Mouse (Mus musculus): ENCODE results near the gene Nol4l. TPM values are rescaled to one million over a fixed set of nuclear protein-coding genes. Genes with fewer than 3 reads are reported as not detected.

Nol4l gene
- polyA plus RNA-seq, 1 experiment from 2014 or later: 13.2 TPM

- no peaks in the 10 kb centered on the region for H3K36me3 ChIP-seq
- H3K27ac ChIP-seq: no peak overlapping the region
- H3K27me3 ChIP-seq: peaks cover 18% of the 10 kb centered on the region; the same call in 1 of the 2 replicates
- H3K4me3 ChIP-seq: no peak overlapping the region
- H3K9me3 ChIP-seq: no peaks in the 10 kb centered on the region
- 83% methylated on average over 4 of the region's 4 CpGs for WGBS
- no peak for ATAC-seq (ENCODE audit: low FRiP score, low read depth)
- H3K4me2 ChIP-seq (replicated peaks): no peak overlapping the region
- H3K4me1 ChIP-seq: peaks cover 22% of the 10 kb centered on the region
- no peak overlapping the region for H3K9ac ChIP-seq
Observed at GRCm38 (mm10) chr2:153557259-153557658, 27.5 kb upstream of the Nol4l start.

- H3K4me2 ChIP-seq (replicated peaks): no peak overlapping the region
- H3K36me3 ChIP-seq: no peaks in the 10 kb centered on the region
- H3K27ac ChIP-seq: no peak overlapping the region
- no peak overlapping the region for H3K9ac ChIP-seq
- H3K27me3 ChIP-seq: peaks cover 18% of the 10 kb centered on the region; the same call in 1 of the 2 replicates
- H3K4me3 ChIP-seq: no peak overlapping the region
- H3K9me3 ChIP-seq: no peaks in the 10 kb centered on the region
- peaks cover 17% of the 10 kb centered on the region for H3K4me1 ChIP-seq
- no peak for ATAC-seq (ENCODE audit: low FRiP score, low read depth)
- 55% methylated on average over 9 of the region's 9 CpGs for whole genome bisulfite sequencing
Observed at GRCm38 (mm10) chr2:153556208-153556607, 26.4 kb upstream of the Nol4l start.

GRCm38 (mm10) chr2:153554543-153554942 lies 24.8 kb upstream of the Nol4l start:
- no peak overlapping the region for H3K9ac ChIP-seq
- no peaks in the 10 kb centered on the region for H3K36me3 ChIP-seq
- peaks cover under 1% of the 10 kb centered on the region; the same call in 1 of the 2 replicates for H3K4me1 ChIP-seq
- no peak overlapping the region for H3K4me2 ChIP-seq (replicated peaks)
- ATAC-seq (ENCODE audit: low FRiP score, low read depth): no peak
- no peaks in the 10 kb centered on the region for H3K9me3 ChIP-seq
- no peak overlapping the region for H3K27ac ChIP-seq
- 0 out of 2 replicates have a peak, but pooled peaks cover 6% of the 10 kb centered on the region for H3K27me3 ChIP-seq
- no peak overlapping the region for H3K4me3 ChIP-seq
- WGBS: 82% methylated on average over 7 of the region's 7 CpGs

- Histone ChIP-seq H3K36me3 (no peaks in the 10 kb centered on the region), H3K27me3 (no peaks in the 10 kb centered on the region; the same call in 1 of the 2 replicates), H3K9me3 (no peaks in the 10 kb centered on the region), H3K4me2 (replicated peaks) (no peak overlapping the region), H3K27ac (no peak overlapping the region), H3K4me1 (peaks cover 23% of the 10 kb centered on the region), H3K4me3 (no peak overlapping the region), H3K9ac (no peak overlapping the region)
- no peak for ATAC-seq (ENCODE audit: low FRiP score, low read depth)
- 79% methylated on average over 8 of the region's 8 CpGs for WGBS
Observed at GRCm38 (mm10) chr2:153549486-153549885, 19.7 kb upstream of the Nol4l start.

GRCm38 (mm10) chr2:153548221-153548923 lies 18.6 kb upstream of the Nol4l start:
- H3K4me2 ChIP-seq (replicated peaks): no peak overlapping the region
- no peaks in the 10 kb centered on the region; the same call in 1 of the 2 replicates for H3K27me3 ChIP-seq
- no peak overlapping the region for H3K4me3 ChIP-seq
- H3K9ac ChIP-seq: no peak overlapping the region
- H3K36me3 ChIP-seq: no peaks in the 10 kb centered on the region
- ATAC-seq (ENCODE audit: low FRiP score, low read depth): no peak; the same call in 1 of the 2 replicates
- WGBS: 22% methylated on average over 14 of the region's 14 CpGs
- H3K4me1 ChIP-seq: peaks cover 23% of the 10 kb centered on the region
- H3K27ac ChIP-seq: no peak overlapping the region; the same call in 1 of the 2 replicates
- no peaks in the 10 kb centered on the region for H3K9me3 ChIP-seq

GRCm38 (mm10) chr2:153547633-153548032 lies 17.9 kb upstream of the Nol4l start:
- peaks cover 23% of the 10 kb centered on the region for H3K4me1 ChIP-seq
- WGBS: 70% methylated on average over 3 of the region's 3 CpGs
- no peak overlapping the region for H3K9ac ChIP-seq
- H3K27ac ChIP-seq: no peak overlapping the region
- no peaks in the 10 kb centered on the region for H3K9me3 ChIP-seq
- no peaks in the 10 kb centered on the region for H3K36me3 ChIP-seq
- H3K4me3 ChIP-seq: no peak overlapping the region
- ATAC-seq (ENCODE audit: low FRiP score, low read depth): no peak
- H3K27me3 ChIP-seq: no peaks in the 10 kb centered on the region; the same call in 1 of the 2 replicates
- no peak overlapping the region for H3K4me2 ChIP-seq (replicated peaks)

GRCm38 (mm10) chr2:153546972-153547371 lies 17.2 kb upstream of the Nol4l start:
- Histone ChIP-seq H3K4me3 (no peak overlapping the region), H3K36me3 (no peaks in the 10 kb centered on the region), H3K9me3 (no peaks in the 10 kb centered on the region), H3K9ac (no peak overlapping the region), H3K4me1 (peaks cover 23% of the 10 kb centered on the region), H3K27ac (no peak overlapping the region), H3K4me2 (replicated peaks) (no peak overlapping the region), H3K27me3 (no peaks in the 10 kb centered on the region; the same call in 1 of the 2 replicates)
- no peak for ATAC-seq (ENCODE audit: low FRiP score, low read depth)
- 43% methylated on average over 4 of the region's 4 CpGs for WGBS

- Histone ChIP-seq H3K4me1 (peaks cover 23% of the 10 kb centered on the region), H3K36me3 (no peaks in the 10 kb centered on the region), H3K27ac (no peak overlapping the region), H3K9me3 (no peaks in the 10 kb centered on the region), H3K9ac (no peak overlapping the region), H3K27me3 (no peaks in the 10 kb centered on the region; the same call in 1 of the 2 replicates), H3K4me3 (no peak overlapping the region), H3K4me2 (replicated peaks) (no peak overlapping the region)
- ATAC-seq (ENCODE audit: low FRiP score, low read depth): 0 out of 2 replicates have a peak, but pooled peaks have one; percentile 29
- 20% methylated on average over 5 of the region's 5 CpGs for WGBS
Observed at GRCm38 (mm10) chr2:153546471-153546870, 16.7 kb upstream of the Nol4l start.

GRCm38 (mm10) chr2:153544771-153545170 lies 15.0 kb upstream of the Nol4l start:
- no peak for ATAC-seq (ENCODE audit: low FRiP score, low read depth)
- no peak overlapping the region for H3K4me3 ChIP-seq
- H3K4me2 ChIP-seq (replicated peaks): no peak overlapping the region
- H3K27ac ChIP-seq: no peak overlapping the region
- 69% methylated on average over 4 of the region's 4 CpGs for WGBS
- no peak overlapping the region for H3K9ac ChIP-seq
- H3K36me3 ChIP-seq: no peaks in the 10 kb centered on the region
- H3K9me3 ChIP-seq: no peaks in the 10 kb centered on the region
- H3K27me3 ChIP-seq: no peaks in the 10 kb centered on the region; the same call in 1 of the 2 replicates
- peaks cover 23% of the 10 kb centered on the region for H3K4me1 ChIP-seq

GRCm38 (mm10) chr2:153543911-153544730 lies 14.3 kb upstream of the Nol4l start:
- no peaks in the 10 kb centered on the region for H3K36me3 ChIP-seq
- H3K9ac ChIP-seq: no peak overlapping the region
- no peak for ATAC-seq (ENCODE audit: low FRiP score, low read depth)
- no peak overlapping the region for H3K27ac ChIP-seq
- no peaks in the 10 kb centered on the region; the same call in 1 of the 2 replicates for H3K27me3 ChIP-seq
- WGBS: 79% methylated on average over 8 of the region's 8 CpGs
- H3K9me3 ChIP-seq: no peaks in the 10 kb centered on the region
- H3K4me3 ChIP-seq: no peak overlapping the region
- peaks cover 23% of the 10 kb centered on the region for H3K4me1 ChIP-seq
- H3K4me2 ChIP-seq (replicated peaks): no peak overlapping the region

GRCm38 (mm10) chr2:153542936-153543668 lies 13.3 kb upstream of the Nol4l start:
- Histone ChIP-seq H3K4me2 (replicated peaks) (no peak overlapping the region), H3K36me3 (no peaks in the 10 kb centered on the region), H3K27ac (no peak overlapping the region), H3K27me3 (no peaks in the 10 kb centered on the region; the same call in 1 of the 2 replicates), H3K9ac (no peak overlapping the region), H3K4me3 (no peak overlapping the region), H3K4me1 (peaks cover 16% of the 10 kb centered on the region), H3K9me3 (no peaks in the 10 kb centered on the region)
- 85% methylated on average over 8 of the region's 8 CpGs for WGBS
- no peak for ATAC-seq (ENCODE audit: low FRiP score, low read depth)

Measured in limb, embryonic 13.5 days (tissue).